Mouse (Mus musculus): ENCODE data around the gene Gm27021. TPM values are rescaled to one million over a fixed set of nuclear protein-coding genes. Genes with fewer than 3 reads are reported as not detected.

Gene Gm27021
- total and polyA plus RNA-seq, 3 experiments = 0.21 to 0.54 TPM; not detected in 1

GRCm38 (mm10) chr8:120715200-120715599 is 47.3 kb upstream of the Gm27021 start:
- Histone ChIP-seq H3K4me3 (ENCODE audit: control insufficient read depth in 1 of 2, insufficient read depth in 1 of 2, low read depth in 2 of 2, low read length in 2 of 2) (no peak overlapping the region), H3K79me2 (ENCODE audit: control insufficient read depth, insufficient read depth, low read length, poor library complexity) (no peaks in the 10 kb centered on the region), H3K36me3 (ENCODE audit: control insufficient read depth in 1 of 2, insufficient read depth in 2 of 2, low read length in 2 of 2) (no peaks in the 10 kb centered on the region), H3K27me3 (ENCODE audit: control insufficient read depth in 1 of 2, insufficient read depth in 2 of 2, low read length in 2 of 2) (no peaks in the 10 kb centered on the region), H3K9me3 (replicated peaks; ENCODE audit: insufficient read depth, low read length) (no peaks in the 10 kb centered on the region), H3K4me1 (ENCODE audit: control insufficient read depth in 1 of 2, insufficient read depth in 2 of 2, low read length in 2 of 2) (no peaks in the 10 kb centered on the region), H3K27ac (ENCODE audit: control insufficient read depth, low read depth, low read length) (no peak overlapping the region), H3K9ac (ENCODE audit: control insufficient read depth, low read depth, low read length, poor library complexity, severe bottlenecking) (no peak overlapping the region)
- DNase-seq (ENCODE audit: low read depth, low spot score) = no peak
- TF ChIP-seq E2F4 (IDR thresholded peaks at IDR 0.05; ENCODE audit: borderline replicate concordance, low read depth, low read length) = no peak
- no peak for TF ChIP-seq TAL1 (IDR thresholded peaks at IDR 0.05; ENCODE audit: low read length)
- TF ChIP-seq SIN3A (IDR thresholded peaks at IDR 0.05; ENCODE audit: low read length) = no peak
- TF ChIP-seq MAX (IDR thresholded peaks at IDR 0.05; ENCODE audit: low read length) = no peak
- TF ChIP-seq CHD1 (IDR thresholded peaks at IDR 0.05; ENCODE audit: low read depth, low read length) = no peak
- no peak for TF ChIP-seq ZC3H11A (IDR thresholded peaks at IDR 0.05; ENCODE audit: low read depth, low read length)
- TF ChIP-seq POLR2AphosphoS5 (IDR thresholded peaks at IDR 0.05; ENCODE audit: borderline replicate concordance, low read depth, low read length) = no peak
- TF ChIP-seq MXI1 (IDR thresholded peaks at IDR 0.05; ENCODE audit: low read depth, low read length) = no peak
- TF ChIP-seq ELF1 (IDR thresholded peaks at IDR 0.05; ENCODE audit: low read depth, low read length) = no peak
- TF ChIP-seq RAD21 (IDR thresholded peaks at IDR 0.05; ENCODE audit: low read depth, low read length) = no peak
- no peak for TF ChIP-seq EP300 (IDR thresholded peaks at IDR 0.05; ENCODE audit: low read depth in 1 of 2, low read length in 2 of 2)
- TF ChIP-seq ETS1 (IDR thresholded peaks at IDR 0.05; ENCODE audit: low read depth, low read length) = no peak
- no peak for TF ChIP-seq GATA1 (IDR thresholded peaks at IDR 0.05; ENCODE audit: low read depth, low read length)

- TF ChIP-seq TCF12 (IDR thresholded peaks at IDR 0.05; ENCODE audit: low read depth, low read length) = no peak
- no peak overlapping the region for H3K27ac ChIP-seq (ENCODE audit: control insufficient read depth, low read depth, low read length)
- H3K27me3 ChIP-seq (ENCODE audit: control insufficient read depth in 1 of 2, insufficient read depth in 2 of 2, low read length in 2 of 2) = no peaks in the 10 kb centered on the region
- no peak for DNase-seq (ENCODE audit: low read depth, low spot score)
- H3K79me2 ChIP-seq (ENCODE audit: control insufficient read depth, insufficient read depth, low read length, poor library complexity) = no peaks in the 10 kb centered on the region
- no peaks in the 10 kb centered on the region for H3K36me3 ChIP-seq (ENCODE audit: control insufficient read depth in 1 of 2, insufficient read depth in 2 of 2, low read length in 2 of 2)
- H3K9me3 ChIP-seq (replicated peaks; ENCODE audit: insufficient read depth, low read length) = no peaks in the 10 kb centered on the region
- H3K4me3 ChIP-seq (ENCODE audit: control insufficient read depth in 1 of 2, insufficient read depth in 1 of 2, low read depth in 2 of 2, low read length in 2 of 2) = no peak overlapping the region
- H3K9ac ChIP-seq (ENCODE audit: control insufficient read depth, low read depth, low read length, poor library complexity, severe bottlenecking) = no peak overlapping the region
- H3K4me1 ChIP-seq (ENCODE audit: control insufficient read depth in 1 of 2, insufficient read depth in 2 of 2, low read length in 2 of 2) = no peaks in the 10 kb centered on the region
Observed at GRCm38 (mm10) chr8:120709176-120709575, 41.3 kb upstream of the Gm27021 start.

GRCm38 (mm10) chr8:120706193-120706592 is 38.3 kb upstream of the Gm27021 start:
- no peak for DNase-seq (ENCODE audit: low read depth, low spot score)
- H3K27me3 ChIP-seq (ENCODE audit: control insufficient read depth in 1 of 2, insufficient read depth in 2 of 2, low read length in 2 of 2) = no peaks in the 10 kb centered on the region
- TF ChIP-seq SMC3 (IDR thresholded peaks at IDR 0.05; ENCODE audit: low read depth, low read length) (no peak), RCOR1 (IDR thresholded peaks at IDR 0.05; ENCODE audit: low read depth, low read length) (no peak), HCFC1 (IDR thresholded peaks at IDR 0.05; ENCODE audit: low read depth, low read length) (no peak), GATA1 (IDR thresholded peaks at IDR 0.05; ENCODE audit: low read depth, low read length) (no peak)
- no peaks in the 10 kb centered on the region for H3K36me3 ChIP-seq (ENCODE audit: control insufficient read depth in 1 of 2, insufficient read depth in 2 of 2, low read length in 2 of 2)
- no peaks in the 10 kb centered on the region for H3K4me1 ChIP-seq (ENCODE audit: control insufficient read depth in 1 of 2, insufficient read depth in 2 of 2, low read length in 2 of 2)
- H3K4me3 ChIP-seq (ENCODE audit: control insufficient read depth in 1 of 2, insufficient read depth in 1 of 2, low read depth in 2 of 2, low read length in 2 of 2) = no peak overlapping the region
- no peak overlapping the region for H3K27ac ChIP-seq (ENCODE audit: control insufficient read depth, low read depth, low read length)
- H3K9ac ChIP-seq (ENCODE audit: control insufficient read depth, low read depth, low read length, poor library complexity, severe bottlenecking) = no peak overlapping the region
- H3K79me2 ChIP-seq (ENCODE audit: control insufficient read depth, insufficient read depth, low read length, poor library complexity) = no peaks in the 10 kb centered on the region
- no peaks in the 10 kb centered on the region for H3K9me3 ChIP-seq (replicated peaks; ENCODE audit: insufficient read depth, low read length)

Measured in MEL (cell line).